Mouse (Mus musculus): Measurements from ENCODE around the gene Gzf1. TPM values are rescaled to one million over a fixed set of nuclear protein-coding genes. Genes with fewer than 3 reads are reported as not detected.

Gene Gzf1
- polyA plus RNA-seq, 1 experiment from 2014 or later, result 26.8 TPM

- H3K9ac ChIP-seq (replicated peaks), result no peak overlapping the region
These were observed 25.8 kb downstream of the Gzf1 start for GRCm38 (mm10) chr2:148706409-148707201.

DNA sequence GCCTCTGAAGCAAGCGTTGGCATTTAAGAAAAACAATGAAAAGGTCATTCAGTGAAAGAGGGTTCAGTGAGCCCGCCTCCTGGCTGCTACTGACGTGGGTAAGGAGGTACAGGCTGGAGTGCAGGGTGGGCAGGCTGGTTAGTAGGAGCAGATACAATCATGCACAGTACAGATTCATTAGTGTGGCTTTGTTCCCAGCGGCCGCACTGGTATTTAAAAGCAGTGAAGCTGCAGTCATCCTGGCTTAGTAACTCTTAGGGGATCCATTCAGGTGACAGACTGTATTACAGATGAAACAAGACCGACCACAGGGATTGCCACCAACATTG, 26.3 kb downstream of the Gzf1 start:
- H3K27ac ChIP-seq, result no peak overlapping the region
- H3K4me3 ChIP-seq (replicated peaks), result no peak overlapping the region
- H3K4me2 ChIP-seq, result no peak overlapping the region
- peaks cover 31% of the 10 kb centered on the region; the same call in 1 of the 2 replicates for H3K36me3 ChIP-seq
- H3K27me3 ChIP-seq, result no peaks in the 10 kb centered on the region
- ATAC-seq (ENCODE audit: insufficient number of reproducible peaks, insufficient read depth, low FRiP score, low TSS enrichment, low read depth), result no peak
- H3K9me3 ChIP-seq, result no peaks in the 10 kb centered on the region
- no peaks in the 10 kb centered on the region for H3K4me1 ChIP-seq (replicated peaks)
- H3K9ac ChIP-seq (replicated peaks), result no peak overlapping the region
- WGBS, result 90% methylated on average over 6 of the region's 6 CpGs

More at GRCm38 (mm10) chr2:148706409-148707201, 25.8 kb downstream of the Gzf1 start:
- Histone ChIP-seq H3K27ac (no peak overlapping the region), H3K27me3 (no peaks in the 10 kb centered on the region), H3K4me3 (replicated peaks) (no peak overlapping the region), H3K9me3 (no peaks in the 10 kb centered on the region), H3K36me3 (peaks cover 25% of the 10 kb centered on the region; the same call in 1 of the 2 replicates), H3K4me1 (replicated peaks) (no peaks in the 10 kb centered on the region), H3K4me2 (no peak overlapping the region)
- 83% methylated on average over 15 of the region's 15 CpGs for WGBS
- ATAC-seq (ENCODE audit: insufficient number of reproducible peaks, insufficient read depth, low FRiP score, low TSS enrichment, low read depth), result no peak

DNA sequence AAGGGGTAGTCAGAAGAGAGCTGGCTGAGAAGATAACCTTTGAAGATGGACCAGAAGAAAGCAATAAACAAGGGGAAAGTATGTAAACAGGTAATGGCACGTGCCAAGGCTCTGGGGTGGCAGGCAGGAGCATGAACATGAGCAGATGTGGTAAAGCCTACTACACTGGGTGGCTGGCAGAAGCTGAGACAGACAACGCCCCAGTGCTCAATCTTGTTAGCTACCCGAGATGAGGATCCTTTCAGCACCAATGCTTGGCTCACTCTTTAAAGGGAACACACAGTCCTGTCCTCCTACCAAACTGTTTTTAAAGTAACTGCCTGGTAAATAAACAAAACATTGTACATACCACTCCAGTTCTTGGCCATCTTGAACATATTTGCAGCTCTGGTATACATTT, 31.5 kb downstream of the Gzf1 start:
- Histone ChIP-seq H3K4me2 (no peak overlapping the region), H3K36me3 (peaks cover 20% of the 10 kb centered on the region; the same call in 1 of the 2 replicates), H3K27me3 (no peaks in the 10 kb centered on the region), H3K9ac (replicated peaks) (no peak overlapping the region), H3K4me3 (replicated peaks) (no peak overlapping the region), H3K27ac (no peak overlapping the region), H3K9me3 (no peaks in the 10 kb centered on the region), H3K4me1 (replicated peaks) (no peaks in the 10 kb centered on the region)
- no peak for ATAC-seq (ENCODE audit: insufficient number of reproducible peaks, insufficient read depth, low FRiP score, low TSS enrichment, low read depth)
- WGBS, result 74% methylated on average over 3 of the region's 3 CpGs

- Histone ChIP-seq H3K9ac (replicated peaks) (no peak overlapping the region), H3K9me3 (no peaks in the 10 kb centered on the region), H3K27ac (no peak overlapping the region), H3K4me1 (replicated peaks) (no peaks in the 10 kb centered on the region), H3K4me2 (no peak overlapping the region), H3K27me3 (no peaks in the 10 kb centered on the region), H3K36me3 (peaks cover 3% of the 10 kb centered on the region; the same call in 1 of the 2 replicates), H3K4me3 (replicated peaks) (no peak overlapping the region)
- WGBS, result 70% methylated on average over 2 of the region's 2 CpGs
- ATAC-seq (ENCODE audit: insufficient number of reproducible peaks, insufficient read depth, low FRiP score, low TSS enrichment, low read depth), result no peak
These were observed 36.2 kb downstream of the Gzf1 start for GRCm38 (mm10) chr2:148717072-148717471.

DNA sequence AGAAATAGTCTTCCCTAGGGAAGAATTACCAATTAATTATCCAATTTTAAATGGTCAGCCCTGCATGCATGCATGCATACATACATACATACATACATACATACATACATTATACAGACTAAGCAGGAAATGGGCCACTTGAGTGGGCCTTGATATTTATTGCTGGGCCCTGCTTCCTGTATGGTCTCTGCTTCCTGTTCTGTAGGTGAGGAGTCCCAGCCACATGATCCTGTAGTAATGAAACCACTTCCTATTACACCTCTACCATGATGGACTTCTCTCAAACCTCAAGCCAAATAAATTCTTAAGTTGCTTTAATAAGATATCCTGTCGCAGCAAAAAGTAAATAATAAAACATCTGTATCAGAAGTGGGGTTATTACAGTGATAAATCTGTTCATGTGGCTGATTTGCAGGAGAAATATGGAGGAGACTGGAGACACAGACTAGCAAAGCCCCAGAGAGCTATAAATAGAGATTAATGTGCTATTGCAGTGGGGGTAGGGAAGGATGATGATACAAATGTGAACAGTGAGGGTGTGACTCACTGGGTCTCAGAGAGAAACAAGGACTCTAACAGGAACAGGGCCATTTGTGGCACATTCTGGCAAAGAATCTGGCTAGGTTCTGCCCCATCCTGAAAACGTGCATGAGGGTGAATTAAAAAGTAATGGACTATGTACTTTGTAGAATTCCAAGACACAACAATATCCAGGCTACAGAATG, 38.6 kb downstream of the Gzf1 start:
- ATAC-seq (ENCODE audit: insufficient number of reproducible peaks, insufficient read depth, low FRiP score, low TSS enrichment, low read depth), result no peak
- Histone ChIP-seq H3K9ac (replicated peaks) (no peak overlapping the region), H3K27ac (no peak overlapping the region), H3K9me3 (no peaks in the 10 kb centered on the region), H3K4me1 (replicated peaks) (no peaks in the 10 kb centered on the region), H3K27me3 (no peaks in the 10 kb centered on the region), H3K4me2 (no peak overlapping the region), H3K4me3 (replicated peaks) (no peak overlapping the region), H3K36me3 (no peaks in the 10 kb centered on the region)
- WGBS, result 80% methylated on average over 2 of the region's 2 CpGs

DNA sequence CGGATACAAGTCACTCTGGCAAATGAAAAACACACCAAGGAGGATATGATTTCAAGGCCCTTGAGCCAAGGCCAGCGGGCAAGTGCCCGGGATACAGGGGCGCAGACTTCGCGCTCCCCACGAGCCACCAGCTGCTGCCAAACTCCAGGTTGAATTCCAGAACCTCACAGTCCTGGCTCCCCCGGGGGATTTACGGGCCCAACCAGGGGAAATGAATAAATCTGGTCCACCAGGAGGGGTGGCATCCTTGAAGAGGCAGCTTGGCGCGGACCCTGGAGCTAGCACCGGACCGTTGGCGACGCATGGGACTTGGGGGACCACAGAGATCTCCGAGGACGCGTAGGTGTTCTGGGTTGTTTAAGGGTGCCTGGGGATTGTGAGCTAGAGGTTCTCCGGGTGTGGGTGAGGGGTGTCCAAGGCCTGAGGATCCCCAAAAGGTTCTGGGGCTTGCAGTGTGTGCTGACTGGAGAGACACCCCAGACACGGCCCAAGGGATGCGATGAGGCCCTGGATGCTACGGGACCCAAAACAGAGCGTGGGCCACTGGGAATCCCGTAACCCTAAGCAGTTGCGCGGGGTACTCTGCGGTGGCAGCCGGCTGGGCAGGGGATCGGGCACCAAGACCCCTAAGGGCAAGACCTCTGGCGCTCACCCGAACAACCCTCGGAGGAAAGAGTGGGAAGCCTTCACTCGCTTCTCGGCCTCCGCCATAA, 50.9 kb downstream of the Gzf1 start:
- H3K36me3 ChIP-seq, result no peaks in the 10 kb centered on the region
- H3K4me2 ChIP-seq, result peak overlapping the region; percentile 93
- H3K27ac ChIP-seq, result no peak overlapping the region
- peak; percentile 34 for ATAC-seq (ENCODE audit: insufficient number of reproducible peaks, insufficient read depth, low FRiP score, low TSS enrichment, low read depth)
- WGBS, result 2% methylated on average over 35 of the region's 35 CpGs
- peaks cover 6% of the 10 kb centered on the region; the same call in 1 of the 2 replicates for H3K4me1 ChIP-seq (replicated peaks)
- H3K4me3 ChIP-seq (replicated peaks), result peak overlapping the region; percentile 76
- H3K9me3 ChIP-seq, result peaks cover 12% of the 10 kb centered on the region; the same call in 1 of the 2 replicates
- peak overlapping the region; percentile 75 for H3K9ac ChIP-seq (replicated peaks)
- no peaks in the 10 kb centered on the region for H3K27me3 ChIP-seq

- ATAC-seq (ENCODE audit: insufficient number of reproducible peaks, insufficient read depth, low FRiP score, low TSS enrichment, low read depth), result peak; percentile 100
- H3K36me3 ChIP-seq, result no peaks in the 10 kb centered on the region
- peaks cover 6% of the 10 kb centered on the region; the same call in 1 of the 2 replicates for H3K4me1 ChIP-seq (replicated peaks)
- H3K9ac ChIP-seq (replicated peaks), result peak within 1 kb of the TSS; percentile 75
- WGBS, result 5% methylated on average over 18 of the region's 18 CpGs
- H3K27me3 ChIP-seq, result no peaks in the 10 kb centered on the region
- H3K9me3 ChIP-seq, result peaks cover 12% of the 10 kb centered on the region; the same call in 1 of the 2 replicates
- peak within 1 kb of the TSS; percentile 76 for H3K4me3 ChIP-seq (replicated peaks)
- H3K27ac ChIP-seq, result no peak within 1 kb of the TSS
- peak within 1 kb of the TSS; percentile 93 for H3K4me2 ChIP-seq
These were observed 51.6 kb downstream of the Gzf1 start, which contains the start of gene Napb for GRCm38 (mm10) chr2:148732327-148733000. Gene Napb, minus strand, starts transcription at chr2:148732467.

Other genes with a start within 250 kb of the Gzf1 start
- gene Cd93, start 237.5 kb upstream of the Gzf1 start, polyA plus RNA-seq (2016; fragmentation: Nextera tagmentation; extraction: Ambion mirVana), result 5.6 and 6.2 TPM in 2 replicates
- 111 and 117 TPM in 2 replicates for gene Nxt1, start 8.4 kb upstream of the Gzf1 start, polyA plus RNA-seq (2016; fragmentation: Nextera tagmentation; extraction: Ambion mirVana)
- gene Napb, start 51.4 kb downstream of the Gzf1 start, polyA plus RNA-seq (2016; fragmentation: Nextera tagmentation; extraction: Ambion mirVana), result 4.7 TPM in 2 replicates
- not detected in 2 replicates for gene Cstl1, start 69.3 kb downstream of the Gzf1 start, polyA plus RNA-seq (2016; fragmentation: Nextera tagmentation; extraction: Ambion mirVana)
- gene Cst11, start 90.5 kb downstream of the Gzf1 start, polyA plus RNA-seq (2016; fragmentation: Nextera tagmentation; extraction: Ambion mirVana), result not detected in 2 replicates
- gene 8030411F24Rik, start 101.0 kb downstream of the Gzf1 start, polyA plus RNA-seq (2016; fragmentation: Nextera tagmentation; extraction: Ambion mirVana), result not detected in 2 replicates
- gene Cst12, start 108.3 kb downstream of the Gzf1 start, polyA plus RNA-seq (2016; fragmentation: Nextera tagmentation; extraction: Ambion mirVana), result not detected in 2 replicates
- not detected in 2 replicates for gene Cst8, start 117.8 kb downstream of the Gzf1 start, polyA plus RNA-seq (2016; fragmentation: Nextera tagmentation; extraction: Ambion mirVana)
- not detected in 2 replicates for gene Cst13, start 139.1 kb downstream of the Gzf1 start, polyA plus RNA-seq (2016; fragmentation: Nextera tagmentation; extraction: Ambion mirVana)
- not detected in 2 replicates for gene Cst9, start 154.1 kb downstream of the Gzf1 start, polyA plus RNA-seq (2016; fragmentation: Nextera tagmentation; extraction: Ambion mirVana)
- not detected in 2 replicates for gene 9230104L09Rik, start 184.0 kb downstream of the Gzf1 start, polyA plus RNA-seq (2016; fragmentation: Nextera tagmentation; extraction: Ambion mirVana)
- gene Cst3, start 194.7 kb downstream of the Gzf1 start, polyA plus RNA-seq (2016; fragmentation: Nextera tagmentation; extraction: Ambion mirVana), result 287 and 288 TPM in 2 replicates